8 mouse cellular contexts compared by ENCODE assay signal in the genomic region with DNA sequence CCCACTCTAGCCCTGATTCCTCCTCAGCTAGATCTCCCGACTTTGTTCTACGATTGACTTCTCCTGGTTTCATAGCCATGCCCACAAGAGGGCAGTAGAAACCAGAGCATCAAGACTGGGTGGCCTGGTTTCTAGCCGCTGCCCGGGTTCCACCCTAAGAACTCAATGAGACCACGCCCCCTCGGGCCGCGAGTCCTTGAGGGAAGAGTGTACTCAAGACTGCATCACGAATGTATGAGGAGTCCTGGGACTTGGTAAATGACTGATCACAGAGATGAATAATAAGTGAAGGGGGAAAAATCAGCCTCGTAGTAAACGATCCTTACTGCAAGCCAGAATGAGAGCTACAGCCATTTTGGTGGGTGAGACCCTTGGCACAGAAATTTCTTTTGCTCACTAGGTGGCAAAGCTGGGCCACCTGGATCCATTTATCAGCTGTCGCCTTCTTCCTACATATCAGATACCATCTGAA. TPM values are rescaled to one million over a fixed set of nuclear protein-coding genes. Genes with fewer than 3 reads are reported as not detected.
DNase-seq lines count a peak whose midpoint lies in the region; ATAC-seq and TF ChIP-seq lines count a peak whose summit lies in the region.

No protein-coding gene starts in this region.

- H3K4me3 ChIP-seq in ES-Bruce4 (ENCODE audit: low read depth, low read length) = no peak overlapping the region; the same call in 1 of the 2 replicates
- peak overlapping the region; percentile 42 for H3K4me3 ChIP-seq in forebrain, embryonic 10.5 days
- peak overlapping the region; percentile 44 for H3K4me3 ChIP-seq in heart, embryonic 16.5 days (ENCODE audit: low read length)
- H3K4me3 ChIP-seq in liver, embryonic 16.5 days (ENCODE audit: low read depth, low read length) = peak overlapping the region; percentile 32
- peak overlapping the region; percentile 37 for H3K4me3 ChIP-seq in neural tube, embryonic 13.5 days

- no peak for TF ChIP-seq EP300 in ES-Bruce4 (IDR thresholded peaks at IDR 0.05; ENCODE audit: insufficient read depth, low read depth, low read length)

- H3K4me1 ChIP-seq in ES-Bruce4 (ENCODE audit: control insufficient read depth, insufficient read depth, low read length) = no peaks in the 10 kb centered on the region
- H3K4me1 ChIP-seq in forebrain, embryonic 10.5 days = peaks cover 12% of the 10 kb centered on the region
- no peaks in the 10 kb centered on the region for H3K4me1 ChIP-seq in heart, embryonic 16.5 days (ENCODE audit: control insufficient read depth, insufficient read depth, low read length)
- H3K4me1 ChIP-seq in liver, embryonic 16.5 days (ENCODE audit: control insufficient read depth, low read depth, low read length) = peaks cover 3% of the 10 kb centered on the region; the same call in 1 of the 2 replicates
- H3K4me1 ChIP-seq in neural tube, embryonic 13.5 days (replicated peaks) = peaks cover 5% of the 10 kb centered on the region; the same call in 1 of the 2 replicates

- no peak overlapping the region for H3K27ac ChIP-seq in ES-Bruce4 (ENCODE audit: insufficient read depth, low read length)
- no peak overlapping the region for H3K27ac ChIP-seq in forebrain, embryonic 10.5 days
- H3K27ac ChIP-seq in heart, embryonic 16.5 days (ENCODE audit: low read length) = no peak overlapping the region
- H3K27ac ChIP-seq in liver, embryonic 16.5 days (ENCODE audit: low read length) = no peak overlapping the region
- H3K27ac ChIP-seq in neural tube, embryonic 13.5 days (replicated peaks) = no peak overlapping the region; the same call in 1 of the 2 replicates

- no peak overlapping the region for H3K9ac ChIP-seq in ES-Bruce4 (ENCODE audit: low read depth, poor library complexity, severe bottlenecking)
- no peak overlapping the region for H3K9ac ChIP-seq in heart, embryonic 16.5 days (ENCODE audit: low read length)
- H3K9ac ChIP-seq in liver, embryonic 16.5 days (ENCODE audit: low read depth, low read length) = no peak overlapping the region
- peak overlapping the region; percentile 60 for H3K9ac ChIP-seq in neural tube, embryonic 13.5 days

- no peaks in the 10 kb centered on the region for H3K36me3 ChIP-seq in ES-Bruce4 (ENCODE audit: control insufficient read depth, insufficient read depth, low read length, poor library complexity, severe bottlenecking)
- H3K36me3 ChIP-seq in forebrain, embryonic 10.5 days (replicated peaks) = no peaks in the 10 kb centered on the region
- no peaks in the 10 kb centered on the region for H3K36me3 ChIP-seq in heart, embryonic 16.5 days (ENCODE audit: control insufficient read depth, insufficient read depth)
- no peaks in the 10 kb centered on the region for H3K36me3 ChIP-seq in liver, embryonic 16.5 days (ENCODE audit: control insufficient read depth, insufficient read depth)
- no peaks in the 10 kb centered on the region for H3K36me3 ChIP-seq in neural tube, embryonic 13.5 days

- peak; percentile 79 for ATAC-seq in heart, embryonic 16.5 days (replicated peaks; ENCODE audit: extremely low read depth, insufficient read depth, low FRiP score)
- peak; percentile 66 for ATAC-seq in liver, embryonic 16.5 days (ENCODE audit: low read depth)
- ATAC-seq in neural tube, embryonic 13.5 days (ENCODE audit: low read depth) = peak; percentile 90

- H3K27me3 ChIP-seq in ES-Bruce4 (ENCODE audit: control insufficient read depth, insufficient read depth, low read length, poor library complexity, severe bottlenecking) = no peaks in the 10 kb centered on the region
- peaks cover 11% of the 10 kb centered on the region for H3K27me3 ChIP-seq in forebrain, embryonic 10.5 days (ENCODE audit: poor library complexity, severe bottlenecking)
- peaks cover 10% of the 10 kb centered on the region for H3K27me3 ChIP-seq in heart, embryonic 16.5 days (ENCODE audit: control insufficient read depth, insufficient read depth, low read length)
- no peaks in the 10 kb centered on the region for H3K27me3 ChIP-seq in liver, embryonic 16.5 days (ENCODE audit: control insufficient read depth, insufficient read depth, low read depth, low read length)
- H3K27me3 ChIP-seq in neural tube, embryonic 13.5 days = peaks cover 10% of the 10 kb centered on the region; the same call in 1 of the 2 replicates

- TF ChIP-seq CTCF in ES-Bruce4 (IDR thresholded peaks at IDR 0.05; ENCODE audit: low read depth, low read length) = peak; percentile 67

- peak; percentile 95 for DNase-seq in c-Kit-positive CD71-negative TER-119-negative erythroid progenitor cells, embryonic 14.5 days (ENCODE audit: low read depth)
- peak; percentile 89 for DNase-seq in forebrain, embryonic 10.5 days (ENCODE audit: extremely low spot score, low spot score)
- peak; percentile 87 for DNase-seq in kidney, postnatal 25 days
- peak; percentile 85 for DNase-seq in telencephalon, adult 2 months (ENCODE audit: low read depth, low spot score)

- no peaks in the 10 kb centered on the region; the same call in 1 of the 2 replicates for H3K9me3 ChIP-seq in ES-Bruce4 (replicated peaks; ENCODE audit: control insufficient read depth, insufficient read depth, low read length, poor library complexity, severe bottlenecking)
- peaks cover 6% of the 10 kb centered on the region; the same call in 1 of the 2 replicates for H3K9me3 ChIP-seq in forebrain, embryonic 10.5 days
- no peaks in the 10 kb centered on the region for H3K9me3 ChIP-seq in heart, embryonic 16.5 days (replicated peaks; ENCODE audit: control insufficient read depth, low read length)
- H3K9me3 ChIP-seq in liver, embryonic 16.5 days (replicated peaks; ENCODE audit: control insufficient read depth, low read length) = no peaks in the 10 kb centered on the region; the same call in 1 of the 2 replicates
- H3K9me3 ChIP-seq in neural tube, embryonic 13.5 days = peaks cover 3% of the 10 kb centered on the region; the same call in 1 of the 2 replicates

- TF ChIP-seq POLR2A in ES-Bruce4 (IDR thresholded peaks at IDR 0.05; ENCODE audit: insufficient read depth, low read length) = no peak

- WGBS in forebrain, embryonic 10.5 days = 2% methylated on average over 12 of the region's 12 CpGs
- WGBS in heart, embryonic 16.5 days = 2% methylated on average over 12 of the region's 12 CpGs
- WGBS in liver, embryonic 16.5 days (ENCODE audit: insufficient replicate concordance) = 2% methylated on average over 12 of the region's 12 CpGs
- under 1% methylated on average over 12 of the region's 12 CpGs for WGBS in neural tube, embryonic 13.5 days

- peak overlapping the region; percentile 60 for H3K4me2 ChIP-seq in heart, embryonic 16.5 days (ENCODE audit: low read depth, low read length)
- H3K4me2 ChIP-seq in liver, embryonic 16.5 days (ENCODE audit: low read depth, low read length) = peak overlapping the region; percentile 44
- H3K4me2 ChIP-seq in neural tube, embryonic 13.5 days = peak overlapping the region; percentile 52

RNA-seq across cellular contexts. Expression of a gene that starts 12.8 kb away (rescaled TPM):
- 0.56 and 0.91 TPM in 2 replicates for polyA plus RNA-seq in ES-Bruce4 (2011; ENCODE audit: insufficient read depth, insufficient read length, low read depth, missing spikeins)
- 0.62 and 0.81 TPM in 2 replicates for polyA plus RNA-seq in forebrain, embryonic 10.5 days (2016; fragmentation: Nextera tagmentation; extraction: Ambion mirVana)
- 0.49 and 0.72 TPM in 2 replicates for polyA plus RNA-seq in heart, embryonic 16.5 days (2015; fragmentation: Nextera tagmentation; extraction: Ambion mirVana)
- 0.26 and 0.32 TPM in 2 replicates for polyA plus RNA-seq in liver, embryonic 16.5 days (2015; fragmentation: Nextera tagmentation; extraction: Ambion mirVana)
- 0.88 and 1.4 TPM in 2 replicates for polyA plus RNA-seq in neural tube, embryonic 13.5 days (2015; fragmentation: Nextera tagmentation; extraction: Ambion mirVana)

RNA-seq across cellular contexts. Expression of a gene that starts 13.4 kb away (rescaled TPM):
- polyA plus RNA-seq in ES-Bruce4 (2011; ENCODE audit: insufficient read depth, insufficient read length, low read depth, missing spikeins) = 31.3 and 32.3 TPM in 2 replicates
- 70.9 and 74.5 TPM in 2 replicates for polyA plus RNA-seq in forebrain, embryonic 10.5 days (2016; fragmentation: Nextera tagmentation; extraction: Ambion mirVana)
- 64.6 and 71.6 TPM in 2 replicates for polyA plus RNA-seq in heart, embryonic 16.5 days (2015; fragmentation: Nextera tagmentation; extraction: Ambion mirVana)
- 33.5 and 33.8 TPM in 2 replicates for polyA plus RNA-seq in liver, embryonic 16.5 days (2015; fragmentation: Nextera tagmentation; extraction: Ambion mirVana)
- 58.6 and 62.2 TPM in 2 replicates for polyA plus RNA-seq in neural tube, embryonic 13.5 days (2015; fragmentation: Nextera tagmentation; extraction: Ambion mirVana)

RNA-seq across cellular contexts. Expression of a gene that starts 21.5 kb away (rescaled TPM):
- not detected in 2 replicates for polyA plus RNA-seq in ES-Bruce4 (2011; ENCODE audit: insufficient read depth, insufficient read length, low read depth, missing spikeins)
- 34.7 and 46.8 TPM in 2 replicates for polyA plus RNA-seq in forebrain, embryonic 10.5 days (2016; fragmentation: Nextera tagmentation; extraction: Ambion mirVana)
- polyA plus RNA-seq in heart, embryonic 16.5 days (2015; fragmentation: Nextera tagmentation; extraction: Ambion mirVana) = 1.7 and 1.8 TPM in 2 replicates
- polyA plus RNA-seq in liver, embryonic 16.5 days (2015; fragmentation: Nextera tagmentation; extraction: Ambion mirVana) = 0.18 and 0.33 TPM in 2 replicates
- 246 and 259 TPM in 2 replicates for polyA plus RNA-seq in neural tube, embryonic 13.5 days (2015; fragmentation: Nextera tagmentation; extraction: Ambion mirVana)

RNA-seq across cellular contexts. Expression of a gene that starts 23.6 kb away (rescaled TPM):
- 2.5 TPM in 1 of 2 replicates, not detected in the other for polyA plus RNA-seq in ES-Bruce4 (2011; ENCODE audit: insufficient read depth, insufficient read length, low read depth, missing spikeins)
- polyA plus RNA-seq in forebrain, embryonic 10.5 days (2016; fragmentation: Nextera tagmentation; extraction: Ambion mirVana) = 6.0 and 6.9 TPM in 2 replicates
- 4.7 and 5.0 TPM in 2 replicates for polyA plus RNA-seq in heart, embryonic 16.5 days (2015; fragmentation: Nextera tagmentation; extraction: Ambion mirVana)
- 0.24 and 0.36 TPM in 2 replicates for polyA plus RNA-seq in liver, embryonic 16.5 days (2015; fragmentation: Nextera tagmentation; extraction: Ambion mirVana)
- polyA plus RNA-seq in neural tube, embryonic 13.5 days (2015; fragmentation: Nextera tagmentation; extraction: Ambion mirVana) = 11.9 and 18.3 TPM in 2 replicates

RNA-seq across cellular contexts. Expression of a gene that starts 43.5 kb away (rescaled TPM):
- polyA plus RNA-seq in ES-Bruce4 (2011; ENCODE audit: insufficient read depth, insufficient read length, low read depth, missing spikeins) = 8.8 and 12.3 TPM in 2 replicates
- 37.6 and 38.1 TPM in 2 replicates for polyA plus RNA-seq in forebrain, embryonic 10.5 days (2016; fragmentation: Nextera tagmentation; extraction: Ambion mirVana)
- polyA plus RNA-seq in heart, embryonic 16.5 days (2015; fragmentation: Nextera tagmentation; extraction: Ambion mirVana) = 10.1 and 12.2 TPM in 2 replicates
- polyA plus RNA-seq in liver, embryonic 16.5 days (2015; fragmentation: Nextera tagmentation; extraction: Ambion mirVana) = 8.1 and 9.6 TPM in 2 replicates
- 51.0 and 51.9 TPM in 2 replicates for polyA plus RNA-seq in neural tube, embryonic 13.5 days (2015; fragmentation: Nextera tagmentation; extraction: Ambion mirVana)

Comparison
In these comparisons a context has a peak if more than half of its experiments do, and no peak if none do; other contexts are left out.
1. RNA of a gene that starts 21.5 kb away (polyA plus RNA-seq): 246 to 259 TPM in neural tube, embryonic 13.5 days and 34.7 to 46.8 TPM in forebrain, embryonic 10.5 days; 1.7 to 1.8 TPM in heart, embryonic 16.5 days, 0.18 to 0.33 TPM in liver, embryonic 16.5 days and not detected in ES-Bruce4; every median in the first group is over 10 times any median in the second.
2. Peak in every context shown above with its lines, with median percentiles within 50 percentile points of each other: DNase-seq, ATAC-seq and H3K4me2 ChIP-seq.